Mouse (Mus musculus) liver, embryonic 13.5 days (tissue): ENCODE measurements around the gene Ppara. TPM values are rescaled to one million over a fixed set of nuclear protein-coding genes. Genes with fewer than 3 reads are reported as not detected.
A peak's percentile ranks its signal among the peaks of the same experiment; 100 is the strongest.

Experiments
- ATAC-seq: fragments of 200-750 bp; cut with Nextera tagmentation; 2 replicates; pipeline ENCODE4 v1.8.0; 2017; ENCODE audit warnings: low read depth, mild to moderate bottlenecking, moderate number of reproducible peaks, moderate library complexity
- DNase-seq: peaks from one replicate; pipeline ENCODE4 v3.0.0; 2022
- H3K27ac ChIP-seq: fragments of 300-500 bp; sonication (generic); 2 replicates; pipeline ENCODE4 v1.5.1; 2015; ENCODE audit warnings: moderate library complexity, mild to moderate bottlenecking, inconsistent platforms
- H3K27me3 ChIP-seq: fragments of 300-500 bp; sonication (generic); 2 replicates; pipeline ENCODE4 v1.6.1; 2015; ENCODE audit warnings: mild to moderate bottlenecking, inconsistent platforms
- H3K36me3 ChIP-seq: fragments of 300-500 bp; sonication (generic); 2 replicates; pipeline ENCODE4 v1.6.1; 2015; ENCODE audit warnings: mild to moderate bottlenecking, inconsistent platforms
- H3K4me1 ChIP-seq: fragments of 300-500 bp; sonication (generic); replicated peaks from 2 replicates; pipeline ENCODE4 v1.6.1; 2015; ENCODE audit warnings: inconsistent platforms
- H3K4me2 ChIP-seq: fragments of 300-500 bp; sonication (generic); 2 replicates; pipeline ENCODE4 v1.6.1; 2015; ENCODE audit warnings: inconsistent platforms, mild to moderate bottlenecking, moderate library complexity
- H3K4me3 ChIP-seq: fragments of 300-500 bp; sonication (generic); replicated peaks from 2 replicates; pipeline ENCODE4 v1.5.1; 2015; ENCODE audit warnings: mild to moderate bottlenecking, inconsistent platforms
- H3K9ac ChIP-seq: fragments of 300-500 bp; sonication (generic); 2 replicates; pipeline ENCODE4 v1.6.1; 2015; ENCODE audit warnings: mild to moderate bottlenecking, inconsistent platforms
- H3K9me3 ChIP-seq: fragments of 300-500 bp; sonication (generic); replicated peaks from 2 replicates; pipeline ENCODE4 v1.6.1; 2016; ENCODE audit warnings: inconsistent platforms
- WGBS: fragments of 180-500 bp; shearing (Covaris S2); methylation state at CpG from one replicate; pipeline ENCODE4 v1.1.7; 2015; ENCODE audit not compliant: insufficient replicate concordance; 5-methylcytosine and 5-hydroxymethylcytosine counted together
- polyA plus RNA-seq: library from polyadenylated mRNA; unstranded; fragments of >200 nt; fragmentation: Nextera tagmentation; extraction: Ambion mirVana; gene quantifications from 2 replicates; pipeline ENCODE4 v1.2.1, GENCODE M21; 2015

Gene Ppara
- polyA plus RNA-seq, 1 experiment from 2014 or later, result 7.5 TPM

- Histone ChIP-seq H3K9ac (no peak overlapping the region), H3K4me2 (no peak overlapping the region), H3K36me3 (no peaks in the 10 kb centered on the region), H3K9me3 (no peaks in the 10 kb centered on the region), H3K4me3 (no peak overlapping the region), H3K4me1 (no peaks in the 10 kb centered on the region), H3K27ac (no peak overlapping the region), H3K27me3 (no peaks in the 10 kb centered on the region)
- no peak for DNase-seq
- WGBS, result 73% methylated on average over 9 of the region's 9 CpGs
- no peak for ATAC-seq
Observed at GRCm38 (mm10) chr15:85713417-85713816, 21.4 kb upstream of the Ppara start.

GRCm38 (mm10) chr15:85715059-85715458 is 19.7 kb upstream of the Ppara start:
- Histone ChIP-seq H3K27ac (no peak overlapping the region), H3K9me3 (no peaks in the 10 kb centered on the region), H3K36me3 (no peaks in the 10 kb centered on the region), H3K4me1 (peaks cover 10% of the 10 kb centered on the region), H3K4me2 (no peak overlapping the region), H3K9ac (no peak overlapping the region), H3K27me3 (no peaks in the 10 kb centered on the region; the same call in 1 of the 2 replicates), H3K4me3 (no peak overlapping the region)
- DNase-seq, result no peak
- ATAC-seq, result no peak
- 50% methylated on average over 3 of the region's 3 CpGs for WGBS

- ATAC-seq (0 out of 2 replicates have a peak, but pooled peaks have one; percentile 31), DNase-seq (peak; percentile 47)
- Histone ChIP-seq H3K27ac (no peak overlapping the region), H3K9ac (no peak overlapping the region), H3K4me1 (peaks cover 15% of the 10 kb centered on the region), H3K36me3 (no peaks in the 10 kb centered on the region), H3K27me3 (no peaks in the 10 kb centered on the region; the same call in 1 of the 2 replicates), H3K9me3 (no peaks in the 10 kb centered on the region), H3K4me2 (no peak overlapping the region), H3K4me3 (no peak overlapping the region)
- WGBS, result 7% methylated on average over 7 of the region's 7 CpGs
Observed at GRCm38 (mm10) chr15:85716045-85716444, 18.7 kb upstream of the Ppara start.

GRCm38 (mm10) chr15:85716591-85716990 is 18.2 kb upstream of the Ppara start:
- no peak for DNase-seq
- 58% methylated on average over 5 of the region's 5 CpGs for WGBS
- Histone ChIP-seq H3K36me3 (no peaks in the 10 kb centered on the region), H3K27me3 (no peaks in the 10 kb centered on the region; the same call in 1 of the 2 replicates), H3K4me1 (peaks cover 15% of the 10 kb centered on the region), H3K9ac (no peak overlapping the region), H3K27ac (no peak overlapping the region), H3K4me3 (no peak overlapping the region), H3K4me2 (no peak overlapping the region), H3K9me3 (no peaks in the 10 kb centered on the region)
- ATAC-seq, result no peak

- Histone ChIP-seq H3K9ac (no peak overlapping the region), H3K4me3 (no peak overlapping the region), H3K4me2 (no peak overlapping the region), H3K4me1 (peaks cover 15% of the 10 kb centered on the region), H3K9me3 (no peaks in the 10 kb centered on the region), H3K36me3 (no peaks in the 10 kb centered on the region), H3K27me3 (no peaks in the 10 kb centered on the region; the same call in 1 of the 2 replicates), H3K27ac (no peak overlapping the region)
- WGBS, result 46% methylated on average over 4 of the region's 4 CpGs
- DNase-seq (no peak), ATAC-seq (no peak)
Observed at GRCm38 (mm10) chr15:85717008-85717407, 17.8 kb upstream of the Ppara start.

- Histone ChIP-seq H3K27me3 (no peaks in the 10 kb centered on the region; the same call in 1 of the 2 replicates), H3K9ac (no peak overlapping the region), H3K4me2 (no peak overlapping the region), H3K27ac (no peak overlapping the region), H3K4me3 (no peak overlapping the region), H3K9me3 (no peaks in the 10 kb centered on the region), H3K36me3 (no peaks in the 10 kb centered on the region), H3K4me1 (peaks cover 15% of the 10 kb centered on the region)
- WGBS, result 77% methylated on average over 2 of the region's 2 CpGs
- DNase-seq (no peak), ATAC-seq (no peak)
Observed at GRCm38 (mm10) chr15:85717800-85718199, 17.0 kb upstream of the Ppara start.

GRCm38 (mm10) chr15:85719017-85719416 is 15.8 kb upstream of the Ppara start:
- no peak for ATAC-seq
- H3K27me3 ChIP-seq, result no peaks in the 10 kb centered on the region; the same call in 1 of the 2 replicates

GRCm38 (mm10) chr15:85720366-85720841 is 14.4 kb upstream of the Ppara start:
- no peak for DNase-seq
- H3K27me3 ChIP-seq, result no peaks in the 10 kb centered on the region; the same call in 1 of the 2 replicates
- WGBS, result 52% methylated on average over 6 of the region's 6 CpGs
- no peak overlapping the region for H3K4me2 ChIP-seq
- no peak overlapping the region for H3K4me3 ChIP-seq
- H3K36me3 ChIP-seq, result no peaks in the 10 kb centered on the region
- no peak overlapping the region for H3K9ac ChIP-seq
- H3K4me1 ChIP-seq, result peaks cover 17% of the 10 kb centered on the region
- H3K9me3 ChIP-seq, result no peaks in the 10 kb centered on the region
- no peak overlapping the region for H3K27ac ChIP-seq
- no peak for ATAC-seq

More at GRCm38 (mm10) chr15:85719017-85719416, 15.8 kb upstream of the Ppara start:
- Histone ChIP-seq H3K4me2 (no peak overlapping the region), H3K9me3 (no peaks in the 10 kb centered on the region), H3K4me3 (no peak overlapping the region), H3K36me3 (no peaks in the 10 kb centered on the region), H3K27ac (no peak overlapping the region), H3K4me1 (peaks cover 17% of the 10 kb centered on the region), H3K9ac (no peak overlapping the region)
- no peak for DNase-seq
- WGBS, result 34% methylated on average over 7 of the region's 7 CpGs

- H3K9ac ChIP-seq, result no peak overlapping the region
- no peaks in the 10 kb centered on the region for H3K36me3 ChIP-seq
- no peak overlapping the region for H3K4me2 ChIP-seq
- H3K27me3 ChIP-seq, result no peaks in the 10 kb centered on the region; the same call in 1 of the 2 replicates
- H3K9me3 ChIP-seq, result no peaks in the 10 kb centered on the region
- peaks cover 9% of the 10 kb centered on the region for H3K4me1 ChIP-seq
- no peak overlapping the region for H3K27ac ChIP-seq
- WGBS, result 35% methylated on average over 11 of the region's 11 CpGs
- no peak for DNase-seq
- H3K4me3 ChIP-seq, result no peak overlapping the region
- no peak for ATAC-seq
Observed at GRCm38 (mm10) chr15:85724271-85725165, 10.3 kb upstream of the Ppara start.

GRCm38 (mm10) chr15:85728224-85728623 is 6.6 kb upstream of the Ppara start:
- Histone ChIP-seq H3K36me3 (no peaks in the 10 kb centered on the region), H3K4me1 (0 out of 2 replicates have a peak, but pooled peaks cover 7% of the 10 kb centered on the region), H3K9ac (no peak overlapping the region), H3K27me3 (peaks cover 10% of the 10 kb centered on the region), H3K27ac (no peak overlapping the region), H3K4me2 (no peak overlapping the region), H3K4me3 (no peak overlapping the region), H3K9me3 (no peaks in the 10 kb centered on the region)
- 64% methylated on average over 5 of the region's 5 CpGs for WGBS
- ATAC-seq (no peak), DNase-seq (no peak)

GRCm38 (mm10) chr15:85729256-85729655 is 5.5 kb upstream of the Ppara start:
- Histone ChIP-seq H3K36me3 (no peaks in the 10 kb centered on the region), H3K27ac (no peak overlapping the region), H3K27me3 (peaks cover 20% of the 10 kb centered on the region), H3K4me2 (no peak overlapping the region), H3K4me1 (peaks cover 17% of the 10 kb centered on the region; the same call in 1 of the 2 replicates), H3K9ac (no peak overlapping the region), H3K4me3 (no peak overlapping the region), H3K9me3 (no peaks in the 10 kb centered on the region)
- no peak for DNase-seq
- no peak for ATAC-seq
- WGBS, result 68% methylated on average over 9 of the region's 9 CpGs
